Mouse (Mus musculus): Measurements from ENCODE around the gene Pitpnc1. TPM values are rescaled to one million over a fixed set of nuclear protein-coding genes. Genes with fewer than 3 reads are reported as not detected.
A peak's percentile ranks its signal among the peaks of the same experiment; 100 is the strongest.

Gene Pitpnc1
- polyA plus RNA-seq, 1 experiment from 2014 or later, result 16.2 TPM

DNA sequence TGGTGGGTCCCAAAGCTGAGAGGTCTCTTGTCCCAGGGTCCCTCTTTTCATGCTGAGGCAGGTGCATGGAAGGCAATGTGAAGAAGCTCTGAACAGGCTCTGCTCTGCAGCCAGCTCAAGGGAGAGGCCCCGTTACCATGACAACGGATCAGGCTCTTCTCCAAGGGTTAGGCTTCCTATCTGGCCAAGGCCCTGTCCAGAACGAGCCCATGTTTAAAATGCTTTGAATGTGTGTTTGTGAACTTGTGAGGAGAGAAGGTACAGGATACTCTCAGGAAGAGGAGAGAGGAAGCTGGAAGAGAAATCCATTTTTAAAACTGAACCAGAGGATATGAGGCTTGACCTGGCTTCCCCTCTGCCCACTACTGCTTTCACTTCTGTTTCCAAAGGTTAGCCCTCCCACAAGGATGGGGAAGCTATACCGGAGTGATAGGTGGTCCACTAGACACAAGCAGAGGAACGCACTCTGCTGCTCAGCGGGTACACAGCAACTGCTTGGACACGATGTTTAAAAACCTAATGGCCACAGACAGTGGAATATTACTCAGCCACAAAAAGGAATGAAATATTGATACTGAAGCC, 131.2 kb downstream of the Pitpnc1 start:
- DNase-seq (peak; percentile 53), ATAC-seq (ENCODE audit: insufficient read depth) (no peak)
- Histone ChIP-seq H3K9ac (no peak overlapping the region), H3K27me3 (ENCODE audit: insufficient read depth, low read length) (no peaks in the 10 kb centered on the region), H3K27ac (ENCODE audit: low read depth) (no peak overlapping the region), H3K36me3 (ENCODE audit: insufficient read depth) (no peaks in the 10 kb centered on the region), H3K4me3 (ENCODE audit: low read depth, low read length) (no peak overlapping the region), H3K4me1 (ENCODE audit: insufficient read depth) (peaks cover 19% of the 10 kb centered on the region; the same call in 1 of the 2 replicates), H3K4me2 (no peak overlapping the region), H3K9me3 (ENCODE audit: low read depth, low read length) (no peaks in the 10 kb centered on the region)
- no peak for TF ChIP-seq CTCF (IDR thresholded peaks at IDR 0.05; ENCODE audit: low read depth)
- WGBS, result 76% methylated on average over 7 of the region's 7 CpGs

DNA sequence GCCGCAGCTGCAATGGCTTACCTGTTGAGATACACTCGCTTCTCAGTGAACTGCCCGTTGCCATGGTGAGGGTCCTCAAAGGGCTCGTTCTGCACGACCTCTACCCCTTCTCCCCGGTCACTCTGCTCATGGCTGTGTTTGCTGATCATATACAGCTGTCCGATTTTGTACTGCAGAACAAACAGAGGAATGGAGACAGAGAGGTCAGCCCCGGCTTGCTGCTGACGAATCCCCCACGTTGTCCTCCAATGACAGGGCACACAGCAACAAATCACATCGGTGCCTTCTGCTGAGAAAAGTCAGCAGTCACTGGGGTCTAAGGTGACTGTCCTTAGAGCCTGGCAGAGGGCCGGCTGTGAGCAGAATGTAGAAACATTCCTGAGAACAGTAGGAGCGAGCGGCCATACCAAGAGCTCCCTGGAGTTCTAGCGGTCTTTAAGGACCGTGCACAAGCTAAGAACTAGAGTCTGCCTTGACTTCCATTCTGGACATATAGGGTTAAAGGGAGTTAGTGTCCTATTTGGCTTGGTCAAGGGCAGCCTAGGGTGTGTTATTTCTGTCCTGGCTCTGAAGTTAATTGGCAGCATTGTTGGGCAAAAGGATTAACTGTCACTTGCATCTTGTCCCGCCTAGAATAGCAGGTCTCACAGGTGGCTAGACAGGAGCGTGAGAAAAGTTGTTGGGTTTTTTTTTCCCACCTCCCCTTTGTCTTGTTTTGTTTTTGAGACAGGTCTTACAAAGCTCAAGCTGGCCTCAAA, 132.9 kb downstream of the Pitpnc1 start:
- H3K36me3 ChIP-seq (ENCODE audit: insufficient read depth), result no peaks in the 10 kb centered on the region
- no peaks in the 10 kb centered on the region for H3K27me3 ChIP-seq (ENCODE audit: insufficient read depth, low read length)
- peak; percentile 69 for DNase-seq
- peak; percentile 51; the same call in 1 of the 2 replicates for ATAC-seq (ENCODE audit: insufficient read depth)
- H3K4me2 ChIP-seq, result peak overlapping the region; percentile 36
- 21% methylated on average over 18 of the region's 18 CpGs for WGBS
- no peak overlapping the region for H3K4me3 ChIP-seq (ENCODE audit: low read depth, low read length)
- no peak for TF ChIP-seq CTCF (IDR thresholded peaks at IDR 0.05; ENCODE audit: low read depth)
- peaks cover 19% of the 10 kb centered on the region; the same call in 1 of the 2 replicates for H3K4me1 ChIP-seq (ENCODE audit: insufficient read depth)
- H3K9me3 ChIP-seq (ENCODE audit: low read depth, low read length), result no peaks in the 10 kb centered on the region
- no peak overlapping the region for H3K9ac ChIP-seq
- H3K27ac ChIP-seq (ENCODE audit: low read depth), result no peak overlapping the region

DNA sequence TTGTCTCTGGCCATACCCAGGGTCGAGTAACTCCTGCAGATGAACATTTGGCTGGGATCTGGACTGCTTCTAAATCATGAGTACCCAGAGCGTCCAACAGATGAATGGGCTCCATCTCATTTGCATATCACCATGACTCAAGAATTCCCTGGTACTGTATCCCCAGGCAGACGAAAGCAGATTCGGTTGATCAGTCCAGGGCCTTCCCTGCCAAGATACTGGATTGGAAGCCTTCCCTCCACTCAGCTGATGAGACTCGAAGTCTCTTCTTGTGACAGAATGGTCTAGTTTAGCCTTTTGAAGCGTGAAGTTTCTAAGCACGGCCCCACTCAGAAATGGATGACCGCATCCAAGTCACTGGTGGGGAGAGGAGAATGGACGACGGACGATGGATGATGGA, 134.7 kb downstream of the Pitpnc1 start:
- DNase-seq, result no peak
- Histone ChIP-seq H3K27me3 (ENCODE audit: insufficient read depth, low read length) (no peaks in the 10 kb centered on the region), H3K9me3 (ENCODE audit: low read depth, low read length) (no peaks in the 10 kb centered on the region), H3K4me3 (ENCODE audit: low read depth, low read length) (no peak overlapping the region), H3K9ac (no peak overlapping the region), H3K4me1 (ENCODE audit: insufficient read depth) (0 out of 2 replicates have a peak, but pooled peaks cover 13% of the 10 kb centered on the region), H3K27ac (ENCODE audit: low read depth) (0 out of 2 replicates have a peak overlapping the region, but pooled peaks have one; percentile 4), H3K4me2 (no peak overlapping the region), H3K36me3 (ENCODE audit: insufficient read depth) (no peaks in the 10 kb centered on the region)
- 79% methylated on average over 11 of the region's 11 CpGs for WGBS
- ATAC-seq (ENCODE audit: insufficient read depth), result no peak
- no peak for TF ChIP-seq CTCF (IDR thresholded peaks at IDR 0.05; ENCODE audit: low read depth)

DNA sequence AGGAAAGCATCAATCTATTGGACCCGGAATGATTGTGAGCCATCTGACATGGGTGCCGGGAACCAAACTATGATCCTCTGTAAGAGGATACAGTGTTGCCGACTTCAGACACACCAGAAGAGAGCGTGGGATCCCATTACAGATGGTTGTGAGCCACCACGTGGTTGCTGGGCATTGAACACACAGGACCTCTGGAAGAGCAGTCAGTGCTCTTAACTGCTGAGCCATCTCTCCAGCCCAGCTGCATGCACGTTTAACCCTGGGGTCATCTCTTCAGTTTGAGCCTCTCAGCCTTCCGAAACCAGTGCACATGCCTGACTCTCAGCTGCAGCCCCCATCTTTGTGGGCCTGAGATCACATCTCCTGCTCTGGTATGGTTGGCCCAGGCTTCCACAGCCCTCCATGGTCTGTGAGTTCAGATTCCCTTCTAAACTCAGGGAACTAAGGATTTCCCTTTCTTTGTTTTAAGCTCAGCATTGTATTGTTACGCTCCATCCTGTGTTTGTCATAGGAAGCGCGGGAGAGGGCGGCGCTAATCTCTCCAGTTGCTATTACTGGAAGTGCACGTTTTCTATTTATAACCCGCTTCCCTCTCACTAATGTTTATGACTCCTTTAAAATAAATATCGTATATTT, 135.5 kb downstream of the Pitpnc1 start:
- no peak for TF ChIP-seq CTCF (IDR thresholded peaks at IDR 0.05; ENCODE audit: low read depth)
- H3K27ac ChIP-seq (ENCODE audit: low read depth), result peak overlapping the region; percentile 63; the same call in 1 of the 2 replicates
- ATAC-seq (ENCODE audit: insufficient read depth) (peak; percentile 36; the same call in 1 of the 2 replicates), DNase-seq (peak; percentile 74)
- H3K4me1 ChIP-seq (ENCODE audit: insufficient read depth), result 0 out of 2 replicates have a peak, but pooled peaks cover 11% of the 10 kb centered on the region
- H3K27me3 ChIP-seq (ENCODE audit: insufficient read depth, low read length), result no peaks in the 10 kb centered on the region
- H3K9ac ChIP-seq, result no peak overlapping the region
- no peak overlapping the region for H3K4me2 ChIP-seq
- no peaks in the 10 kb centered on the region for H3K36me3 ChIP-seq (ENCODE audit: insufficient read depth)
- no peaks in the 10 kb centered on the region for H3K9me3 ChIP-seq (ENCODE audit: low read depth, low read length)
- no peak overlapping the region for H3K4me3 ChIP-seq (ENCODE audit: low read depth, low read length)
- 58% methylated on average over 15 of the region's 15 CpGs for WGBS

DNA sequence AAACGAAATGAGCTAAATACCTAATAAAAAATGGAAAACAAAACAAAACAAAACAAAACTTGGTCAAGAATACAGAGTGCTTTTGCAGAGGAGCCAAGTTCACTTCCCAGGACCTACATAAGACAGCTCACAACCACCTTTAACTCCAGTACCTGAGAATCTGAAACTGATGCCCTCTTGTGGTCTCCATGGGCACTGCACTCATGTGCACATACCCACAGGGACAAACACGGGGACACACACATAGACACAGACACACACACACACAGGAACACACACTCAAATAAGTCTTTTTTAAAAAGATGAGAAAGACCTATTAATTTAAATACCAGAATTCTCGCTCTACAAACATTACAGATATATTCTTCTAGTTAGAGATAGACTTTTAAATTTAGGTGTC, 137.6 kb downstream of the Pitpnc1 start:
- Histone ChIP-seq H3K36me3 (ENCODE audit: insufficient read depth) (no peaks in the 10 kb centered on the region), H3K4me2 (no peak overlapping the region), H3K9me3 (ENCODE audit: low read depth, low read length) (no peaks in the 10 kb centered on the region), H3K27me3 (ENCODE audit: insufficient read depth, low read length) (no peaks in the 10 kb centered on the region), H3K4me3 (ENCODE audit: low read depth, low read length) (no peak overlapping the region), H3K9ac (no peak overlapping the region), H3K27ac (ENCODE audit: low read depth) (no peak overlapping the region), H3K4me1 (ENCODE audit: insufficient read depth) (0 out of 2 replicates have a peak, but pooled peaks cover 9% of the 10 kb centered on the region)
- no peak for DNase-seq
- WGBS, result 97% methylated on average over 3 of the region's 3 CpGs
- no peak for ATAC-seq (ENCODE audit: insufficient read depth)
- peak; percentile 55 for TF ChIP-seq CTCF (IDR thresholded peaks at IDR 0.05; ENCODE audit: low read depth)

DNA sequence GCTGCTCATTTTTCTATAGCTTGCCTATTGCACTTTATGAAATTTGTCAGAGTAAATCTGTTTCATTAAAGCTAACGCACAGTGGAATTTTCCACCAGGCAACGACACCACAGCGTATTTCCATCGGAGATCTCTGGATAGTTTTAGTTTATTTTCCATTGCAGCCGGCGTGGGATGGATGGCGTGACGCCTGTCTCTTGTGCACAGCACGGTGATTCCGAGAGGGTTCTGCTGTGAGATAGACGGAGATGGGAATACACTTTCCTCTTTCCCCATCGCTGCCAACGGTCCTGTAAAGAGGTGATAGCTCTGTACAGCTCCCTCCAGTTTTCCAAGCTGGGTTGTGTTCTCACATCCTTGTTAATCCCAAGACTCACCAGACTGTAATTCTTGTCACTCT, 138.2 kb downstream of the Pitpnc1 start:
- DNase-seq (no peak), ATAC-seq (ENCODE audit: insufficient read depth) (no peak)
- no peak overlapping the region for H3K9ac ChIP-seq
- H3K9me3 ChIP-seq (ENCODE audit: low read depth, low read length), result no peaks in the 10 kb centered on the region
- no peak overlapping the region for H3K4me2 ChIP-seq
- whole genome bisulfite sequencing, result 74% methylated on average over 13 of the region's 13 CpGs
- H3K4me3 ChIP-seq (ENCODE audit: low read depth, low read length), result no peak overlapping the region
- no peak overlapping the region for H3K27ac ChIP-seq (ENCODE audit: low read depth)
- 0 out of 2 replicates have a peak, but pooled peaks cover 3% of the 10 kb centered on the region for H3K4me1 ChIP-seq (ENCODE audit: insufficient read depth)
- no peak for TF ChIP-seq CTCF (IDR thresholded peaks at IDR 0.05; ENCODE audit: low read depth)
- no peaks in the 10 kb centered on the region for H3K36me3 ChIP-seq (ENCODE audit: insufficient read depth)
- H3K27me3 ChIP-seq (ENCODE audit: insufficient read depth, low read length), result no peaks in the 10 kb centered on the region

DNA sequence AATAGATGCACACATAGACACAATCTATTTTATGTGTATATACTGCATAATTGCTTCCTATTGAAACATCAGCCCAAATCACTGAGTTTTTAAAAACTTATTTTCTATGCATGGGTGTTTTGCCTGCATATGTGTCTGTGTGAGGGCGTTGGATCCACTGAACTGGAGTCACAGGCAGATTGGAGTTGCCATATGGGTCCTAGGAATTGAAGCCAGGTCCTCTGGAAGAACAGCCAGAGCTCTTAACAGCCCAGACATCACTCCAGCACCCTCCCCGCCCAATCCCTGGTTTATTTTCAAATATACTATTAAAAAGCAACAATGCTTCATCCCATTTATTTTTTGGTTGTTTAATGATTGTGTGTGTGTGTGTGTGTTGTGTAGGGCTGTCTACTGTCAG, 139.1 kb downstream of the Pitpnc1 start:
- H3K4me1 ChIP-seq (ENCODE audit: insufficient read depth), result no peaks in the 10 kb centered on the region
- no peak for ATAC-seq (ENCODE audit: insufficient read depth)
- no peak overlapping the region for H3K4me2 ChIP-seq
- no peak for DNase-seq
- H3K9ac ChIP-seq, result no peak overlapping the region
- no peak for TF ChIP-seq CTCF (IDR thresholded peaks at IDR 0.05; ENCODE audit: low read depth)
- H3K36me3 ChIP-seq (ENCODE audit: insufficient read depth), result no peaks in the 10 kb centered on the region
- WGBS, result 82% methylated on average over 2 of the region's 2 CpGs
- no peak overlapping the region for H3K4me3 ChIP-seq (ENCODE audit: low read depth, low read length)
- no peaks in the 10 kb centered on the region for H3K27me3 ChIP-seq (ENCODE audit: insufficient read depth, low read length)
- H3K9me3 ChIP-seq (ENCODE audit: low read depth, low read length), result no peaks in the 10 kb centered on the region
- no peak overlapping the region for H3K27ac ChIP-seq (ENCODE audit: low read depth)

All from lung, embryonic 14.5 days (tissue).